Mouse (Mus musculus): ENCODE measurements around the gene Obsl1.

The Obsl1 gene

GRCm38 (mm10) chr1:75494878-75495548 is 11.2 kb downstream of the Obsl1 start:
- in situ Hi-C loops (cut with MboI; ENCODE audit: low pct_unique_long_range_greater_than_20kb in 1 of 2, low sequenced_read_pairs in 2 of 2, unreplicated experiment in 1 of 2), result loop anchor here in 1 of 2 experiments (5.0 kb wide), 1 partner anchor 62 kb away; no protein-coding TSS in a partner anchor

- in situ Hi-C loops (cut with MboI; ENCODE audit: low pct_unique_long_range_greater_than_20kb in 1 of 2, low sequenced_read_pairs in 2 of 2, unreplicated experiment in 1 of 2), result no loop called here
Observed at GRCm38 (mm10) chr1:75492579-75493170, 13.6 kb downstream of the Obsl1 start.

GRCm38 (mm10) chr1:75490785-75491551 is 15.3 kb downstream of the Obsl1 start:
- in situ Hi-C loops (cut with MboI; ENCODE audit: low pct_unique_long_range_greater_than_20kb in 1 of 2, low sequenced_read_pairs in 2 of 2, unreplicated experiment in 1 of 2), result no loop called here

- in situ Hi-C loops (cut with MboI; ENCODE audit: low pct_unique_long_range_greater_than_20kb in 1 of 2, low sequenced_read_pairs in 2 of 2, unreplicated experiment in 1 of 2), result no loop called here
Observed at GRCm38 (mm10) chr1:75487405-75488161, 18.7 kb downstream of the Obsl1 start.

GRCm38 (mm10) chr1:75487040-75487404 is 19.2 kb downstream of the Obsl1 start:
- in situ Hi-C loops (cut with MboI; ENCODE audit: low pct_unique_long_range_greater_than_20kb in 1 of 2, low sequenced_read_pairs in 2 of 2, unreplicated experiment in 1 of 2), result no loop called here

- in situ Hi-C loops (cut with MboI; ENCODE audit: low pct_unique_long_range_greater_than_20kb in 1 of 2, low sequenced_read_pairs in 2 of 2, unreplicated experiment in 1 of 2), result no loop called here
Observed at GRCm38 (mm10) chr1:75486561-75486960, 19.7 kb downstream of the Obsl1 start.

GRCm38 (mm10) chr1:75480735-75481134 is 25.5 kb downstream of the Obsl1 start:
- in situ Hi-C loops (cut with MboI; ENCODE audit: low pct_unique_long_range_greater_than_20kb in 1 of 2, low sequenced_read_pairs in 2 of 2, unreplicated experiment in 1 of 2), result no loop called here

- in situ Hi-C loops (cut with MboI; ENCODE audit: low pct_unique_long_range_greater_than_20kb in 1 of 2, low sequenced_read_pairs in 2 of 2, unreplicated experiment in 1 of 2), result no loop called here
Observed at GRCm38 (mm10) chr1:75480036-75480435, 26.2 kb downstream of the Obsl1 start.

- in situ Hi-C loops (cut with MboI; ENCODE audit: low pct_unique_long_range_greater_than_20kb in 1 of 2, low sequenced_read_pairs in 2 of 2, unreplicated experiment in 1 of 2), result loop anchor here (5.0 to 10.0 kb wide), 2 partner anchors 78 to 135 kb away; no protein-coding TSS in a partner anchor
Observed at GRCm38 (mm10) chr1:75479635-75479989, 26.6 kb downstream of the Obsl1 start.

GRCm38 (mm10) chr1:75478916-75479634 is 27.2 kb downstream of the Obsl1 start, which contains the start of the genes Chpf and Tmem198:
Chpf (minus strand) TSS chr1:75479307.
Tmem198 (plus strand) TSS chr1:75479532.
- in situ Hi-C loops (cut with MboI; ENCODE audit: low pct_unique_long_range_greater_than_20kb in 1 of 2, low sequenced_read_pairs in 2 of 2, unreplicated experiment in 1 of 2), result loop anchor here (5.0 to 10.0 kb wide), 2 partner anchors 78 to 134 kb away; no protein-coding TSS in a partner anchor

GRCm38 (mm10) chr1:75478497-75478896 is 27.8 kb downstream of the Obsl1 start:
- in situ Hi-C loops (cut with MboI; ENCODE audit: low pct_unique_long_range_greater_than_20kb in 1 of 2, low sequenced_read_pairs in 2 of 2, unreplicated experiment in 1 of 2), result loop anchor here (5.0 to 10.0 kb wide), 2 partner anchors 79 to 134 kb away; no protein-coding TSS in a partner anchor

GRCm38 (mm10) chr1:75477966-75478290 is 28.3 kb downstream of the Obsl1 start:
- in situ Hi-C loops (cut with MboI; ENCODE audit: low pct_unique_long_range_greater_than_20kb in 1 of 2, low sequenced_read_pairs in 2 of 2, unreplicated experiment in 1 of 2), result loop anchor here (5.0 to 10.0 kb wide), 2 partner anchors 79 to 133 kb away; no protein-coding TSS in a partner anchor

GRCm38 (mm10) chr1:75477264-75477965 is 28.8 kb downstream of the Obsl1 start:
- in situ Hi-C loops (cut with MboI; ENCODE audit: low pct_unique_long_range_greater_than_20kb in 1 of 2, low sequenced_read_pairs in 2 of 2, unreplicated experiment in 1 of 2), result loop anchor here (5.0 to 10.0 kb wide), 2 partner anchors 80 to 133 kb away; no protein-coding TSS in a partner anchor

GRCm38 (mm10) chr1:75476441-75476840 is 29.8 kb downstream of the Obsl1 start:
- in situ Hi-C loops (cut with MboI; ENCODE audit: low pct_unique_long_range_greater_than_20kb in 1 of 2, low sequenced_read_pairs in 2 of 2, unreplicated experiment in 1 of 2), result loop anchor here (5.0 to 10.0 kb wide), 2 partner anchors 81 to 132 kb away; no protein-coding TSS in a partner anchor

GRCm38 (mm10) chr1:75469287-75469825 is 36.9 kb downstream of the Obsl1 start:
- in situ Hi-C loops (cut with MboI; ENCODE audit: low pct_unique_long_range_greater_than_20kb in 1 of 2, low sequenced_read_pairs in 2 of 2, unreplicated experiment in 1 of 2), result loop anchor here in 1 of 2 experiments (5.0 kb wide), 1 partner anchor 132 kb away; no protein-coding TSS in a partner anchor

GRCm38 (mm10) chr1:75467215-75467927 is 38.9 kb downstream of the Obsl1 start:
- in situ Hi-C loops (cut with MboI; ENCODE audit: low pct_unique_long_range_greater_than_20kb in 1 of 2, low sequenced_read_pairs in 2 of 2, unreplicated experiment in 1 of 2), result loop anchor here in 1 of 2 experiments (5.0 kb wide), 1 partner anchor 130 kb away; no protein-coding TSS in a partner anchor
